Mouse (Mus musculus) large intestine, adult 2 months (tissue): Measurements from ENCODE around the gene Dpm3. TPM values are rescaled to one million over a fixed set of nuclear protein-coding genes. Genes with fewer than 3 reads are reported as not detected.

ENCODE experiments used
- DNase-seq: peaks from one replicate; pipeline ENCODE4 v3.0.0-alpha.2; 2012; ENCODE audit warnings: low read depth, low spot score
- WGBS: fragments of 180-500 bp; shearing (Covaris S2); methylation state at CpG from one replicate; pipeline ENCODE4 v1.1.7; 2018; 5-methylcytosine and 5-hydroxymethylcytosine counted together
- polyA plus RNA-seq: library from polyadenylated mRNA; depleted of rRNA; stranded (reverse); fragments of >200 nt; gene quantifications from 2 replicates; pipeline ENCODE4 v1.2.3, GENCODE M21; 2012

Dpm3 gene
- polyA plus RNA-seq, 1 experiment, result 356 TPM

DNA sequence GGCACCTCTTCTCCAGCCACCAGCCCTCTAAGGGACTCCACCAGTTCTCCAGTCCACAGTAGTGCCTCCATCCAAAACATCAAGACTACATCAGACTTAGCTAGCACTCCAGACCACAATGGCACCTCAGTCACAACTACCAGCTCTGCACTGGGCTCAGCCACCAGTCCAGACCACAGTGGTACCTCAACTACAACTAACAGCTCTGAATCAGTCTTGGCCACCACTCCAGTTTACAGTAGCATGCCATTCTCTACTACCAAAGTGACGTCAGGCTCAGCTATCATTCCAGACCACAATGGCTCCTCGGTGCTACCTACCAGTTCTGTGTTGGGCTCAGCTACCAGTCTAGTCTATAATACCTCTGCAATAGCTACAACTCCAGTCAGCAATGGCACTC is 28.6 kb upstream of the Dpm3 start:
- WGBS, result 85% methylated on average over 2 of the region's 2 CpGs
- DNase-seq, result no peak

- DNase-seq, result no peak
- 30% methylated on average over 7 of the region's 7 CpGs for WGBS
These were observed 27.8 kb upstream of the Dpm3 start for GRCm38 (mm10) chr3:89231345-89231744.

DNA sequence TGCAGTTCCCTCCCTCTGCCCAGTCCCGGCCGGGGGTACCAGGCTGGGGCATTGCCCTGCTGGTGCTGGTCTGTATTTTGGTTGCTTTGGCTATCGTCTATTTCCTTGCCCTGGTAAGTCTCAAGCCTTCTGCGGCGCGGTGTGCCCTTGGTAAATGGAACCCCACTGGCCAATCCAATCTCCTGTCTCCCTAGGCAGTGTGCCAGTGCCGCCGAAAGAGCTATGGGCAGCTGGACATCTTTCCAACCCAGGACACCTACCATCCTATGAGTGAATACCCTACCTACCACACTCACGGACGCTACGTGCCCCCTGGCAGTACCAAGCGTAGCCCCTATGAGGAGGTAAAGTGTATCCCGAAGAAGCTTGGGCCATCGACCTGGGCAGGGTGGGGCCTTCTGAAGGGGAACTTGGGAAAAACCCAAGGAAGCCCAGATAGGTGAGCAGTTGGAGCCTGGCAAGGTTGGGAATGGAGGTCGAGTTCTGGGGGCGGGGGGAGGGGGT is 27.3 kb upstream of the Dpm3 start:
- DNase-seq, result no peak
- 46% methylated on average over 16 of the region's 16 CpGs for WGBS

DNA sequence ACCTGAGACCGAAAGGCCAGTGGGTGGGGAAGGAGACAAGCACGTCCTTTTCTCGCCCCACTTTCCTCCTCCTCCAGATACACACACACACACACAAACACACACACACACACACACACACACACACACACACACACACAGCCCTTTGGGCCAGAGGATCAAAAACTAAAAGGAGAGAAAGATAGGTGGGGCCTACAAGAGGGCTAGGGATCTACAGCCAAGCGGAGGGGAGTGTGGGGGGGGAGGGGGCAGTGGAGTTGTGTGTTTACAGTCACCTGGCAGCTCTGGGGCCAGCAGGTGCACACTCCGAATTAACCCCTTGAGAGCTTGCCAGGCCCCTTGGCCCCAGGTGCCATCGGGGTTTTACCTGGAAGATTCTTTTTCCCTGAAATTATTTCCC is 26.5 kb upstream of the Dpm3 start:
- WGBS, result 36% methylated on average over 6 of the region's 6 CpGs
- DNase-seq, result no peak

DNA sequence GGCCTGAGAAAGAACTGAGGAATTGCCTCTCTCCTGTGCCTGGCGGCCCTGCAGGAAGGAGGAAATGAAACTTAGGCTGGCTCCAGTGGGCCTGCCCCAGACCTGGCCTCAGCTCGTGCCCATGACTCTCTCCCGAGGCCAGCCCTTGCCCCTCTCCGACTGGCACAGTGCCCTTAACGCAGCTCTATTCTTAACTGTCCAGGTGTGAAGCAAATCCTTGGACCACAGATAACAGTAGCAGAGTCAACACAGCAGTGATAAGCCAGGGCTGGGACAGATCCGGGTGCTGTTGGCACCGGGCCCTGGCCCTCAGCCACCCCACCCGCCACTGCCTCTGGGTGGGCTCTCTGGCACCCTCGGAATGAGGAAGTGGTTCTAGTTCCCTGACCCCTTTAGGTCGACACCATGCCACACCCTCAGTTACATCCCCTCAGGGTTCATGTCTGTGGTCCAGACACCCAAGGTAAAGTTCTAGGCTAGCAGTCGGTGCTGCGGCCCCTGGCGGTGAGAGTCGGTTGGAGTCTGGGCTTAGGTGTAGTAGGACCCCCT is 25.5 kb upstream of the Dpm3 start:
- WGBS, result 23% methylated on average over 14 of the region's 14 CpGs
- DNase-seq, result no peak

- 81% methylated on average over 10 of the region's 10 CpGs for WGBS
- DNase-seq, result no peak
These were observed 22.6 kb upstream of the Dpm3 start for GRCm38 (mm10) chr3:89236516-89236915.

DNA sequence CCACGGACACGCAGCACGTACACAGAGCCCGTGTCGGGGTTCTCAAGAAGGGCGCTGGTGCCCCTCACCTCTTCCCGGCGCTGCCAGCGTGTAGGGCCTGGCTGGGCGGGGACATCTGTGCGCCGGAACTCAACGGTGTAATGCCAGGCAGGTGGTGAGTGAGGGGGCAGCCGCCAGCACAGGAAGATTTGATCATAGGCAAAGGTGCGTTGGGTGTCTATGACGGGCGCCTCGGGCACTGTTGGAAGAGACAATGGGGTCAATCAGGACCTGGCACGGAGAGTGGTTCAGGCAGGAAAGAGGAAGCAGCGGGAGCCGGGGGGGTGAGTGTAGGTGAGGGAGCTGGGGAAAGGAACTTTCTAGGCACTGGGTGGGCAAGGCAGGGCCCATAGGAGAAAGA is 21.5 kb upstream of the Dpm3 start:
- 47% methylated on average over 21 of the region's 21 CpGs for WGBS
- DNase-seq, result no peak

GRCm38 (mm10) chr3:89238494-89238893 is 20.7 kb upstream of the Dpm3 start:
- 39% methylated on average over 12 of the region's 12 CpGs for WGBS
- no peak for DNase-seq

- WGBS, result 62% methylated on average over 9 of the region's 9 CpGs
- no peak for DNase-seq
These were observed 16.7 kb upstream of the Dpm3 start for GRCm38 (mm10) chr3:89242331-89242895.

DNA sequence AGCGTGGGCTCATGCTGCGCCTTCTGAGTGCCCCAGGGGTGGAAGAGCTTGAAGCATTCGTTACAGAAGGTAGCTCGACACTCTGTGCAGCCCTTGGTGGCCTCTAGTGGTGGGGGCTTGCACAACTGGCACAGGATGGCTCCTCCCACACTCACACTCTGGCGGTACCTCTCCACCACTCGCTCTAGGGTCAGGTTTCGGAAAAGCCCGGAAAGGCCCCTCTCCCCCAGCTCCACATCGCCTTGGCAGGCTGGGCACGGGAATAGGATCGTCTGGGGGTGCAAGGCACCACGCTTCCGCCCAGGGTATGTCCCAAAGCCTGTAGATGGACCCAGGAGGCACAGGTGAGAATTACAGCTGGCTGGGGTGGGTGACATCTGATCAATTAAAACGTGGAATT is 15.5 kb upstream of the Dpm3 start:
- WGBS, result 45% methylated on average over 14 of the region's 14 CpGs
- DNase-seq, result no peak

DNA sequence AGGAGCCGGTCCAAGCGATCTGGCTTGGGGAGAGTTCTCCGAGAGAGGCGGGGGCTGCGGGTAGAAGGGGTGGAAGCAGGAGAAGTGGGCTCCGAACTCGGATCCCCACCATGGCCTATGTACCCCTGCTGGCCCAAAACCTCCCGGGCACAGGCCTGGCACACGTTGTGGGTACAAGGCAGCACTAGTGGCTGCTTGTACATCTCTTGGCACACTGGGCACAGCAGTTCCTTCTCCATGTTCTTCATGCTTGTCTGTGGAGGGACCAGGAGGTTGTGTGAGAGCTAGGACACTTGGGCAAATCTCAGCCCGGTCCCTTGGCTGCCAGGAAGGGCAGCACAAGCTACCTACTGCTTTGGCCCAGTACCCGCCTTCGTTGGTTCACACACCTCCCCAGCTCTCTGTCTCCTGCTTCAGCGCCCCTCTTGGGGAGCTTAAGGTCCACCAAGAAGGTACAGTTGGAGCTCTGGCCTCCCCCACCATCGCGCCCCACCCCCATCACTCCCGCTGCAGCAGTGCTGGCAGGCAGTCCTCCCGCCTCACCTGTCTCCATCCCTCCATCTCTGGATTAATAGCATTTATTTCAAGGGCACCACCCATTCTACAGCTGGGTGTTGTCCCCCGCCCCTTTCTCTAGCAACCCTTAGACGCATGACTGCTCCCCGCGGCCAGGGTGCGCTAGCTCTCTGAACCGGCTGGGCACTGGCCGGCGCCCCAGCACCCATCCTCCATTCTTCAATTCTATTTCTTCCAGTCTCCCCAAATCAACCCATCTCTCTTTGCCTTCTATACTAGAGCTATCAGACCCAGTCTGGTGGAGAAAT is 14.8 kb upstream of the Dpm3 start:
- no peak for DNase-seq
- WGBS, result 37% methylated on average over 25 of the region's 25 CpGs

DNA sequence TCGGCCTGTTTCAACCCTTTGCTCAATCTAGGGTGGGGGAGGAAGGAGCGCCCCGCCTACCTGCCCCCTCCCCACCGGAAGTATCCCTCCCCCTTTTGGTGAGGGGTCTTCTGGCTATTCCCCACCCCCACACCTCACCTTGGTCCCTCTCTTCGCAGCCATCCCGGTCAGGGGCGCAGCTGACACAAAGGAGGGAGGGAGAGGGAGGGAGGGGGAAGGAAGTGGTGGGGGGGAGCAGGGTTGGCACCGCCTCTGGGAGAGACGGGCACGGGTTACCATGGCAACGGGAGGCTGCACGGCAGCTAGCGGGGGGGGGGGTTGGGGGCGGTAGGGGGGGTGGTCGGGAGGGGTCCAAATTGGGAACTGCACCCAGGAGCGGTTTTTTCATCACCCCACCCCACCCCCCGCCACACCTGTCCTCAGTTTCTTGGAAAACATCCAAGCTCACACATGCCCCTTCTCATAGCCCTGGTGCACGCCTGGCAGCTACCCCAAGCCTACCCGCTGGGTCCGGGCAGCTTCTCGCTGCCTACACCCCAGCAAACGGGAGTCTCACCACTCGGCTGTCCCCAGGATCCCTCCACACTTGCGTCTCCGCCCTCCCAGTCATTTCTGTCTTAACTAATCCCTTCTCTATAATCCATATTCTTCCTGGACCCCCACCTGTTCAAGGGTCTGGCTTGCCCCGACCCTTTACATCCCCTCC is 14.0 kb upstream of the Dpm3 start:
- 2% methylated on average over 25 of the region's 26 CpGs for WGBS
- DNase-seq, result no peak

DNA sequence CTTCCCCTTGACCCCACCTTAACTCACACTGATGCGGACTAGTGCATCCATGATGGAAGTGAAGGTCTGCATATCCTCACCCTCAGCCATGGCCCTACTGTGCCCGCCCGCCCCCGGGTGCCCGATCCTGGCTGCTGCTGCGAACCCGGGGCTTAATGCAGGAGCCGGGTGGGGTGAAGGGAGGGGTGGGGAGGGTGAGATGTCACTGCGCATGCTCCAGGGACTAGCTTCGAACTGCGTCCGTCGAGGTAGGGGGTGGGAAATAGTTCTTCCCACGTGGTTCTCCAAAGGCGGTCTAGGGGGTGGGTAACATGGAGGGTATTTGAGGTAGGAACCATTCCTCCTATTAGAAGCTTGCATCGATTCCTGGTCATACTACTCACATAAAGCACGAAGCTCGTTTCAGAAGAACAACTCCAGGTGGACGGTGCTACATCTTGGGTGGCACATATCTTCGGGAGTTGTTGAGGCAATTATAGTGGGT is 13.4 kb upstream of the Dpm3 start, which contains the start of gene Krtcap2:
Gene Krtcap2 (plus strand): TSS at position 279 of the 484 bp plus-strand sequence.
- no peak for DNase-seq
- WGBS, result 5% methylated on average over 20 of the region's 20 CpGs

- no peak for DNase-seq
- WGBS, result under 1% methylated on average over 42 of the region's 42 CpGs
These were observed 12.7 kb upstream of the Dpm3 start, which contains the start of gene Trim46 for GRCm38 (mm10) chr3:89246261-89247100. Gene Trim46, minus strand, starts transcription at chr3:89246309.

DNA sequence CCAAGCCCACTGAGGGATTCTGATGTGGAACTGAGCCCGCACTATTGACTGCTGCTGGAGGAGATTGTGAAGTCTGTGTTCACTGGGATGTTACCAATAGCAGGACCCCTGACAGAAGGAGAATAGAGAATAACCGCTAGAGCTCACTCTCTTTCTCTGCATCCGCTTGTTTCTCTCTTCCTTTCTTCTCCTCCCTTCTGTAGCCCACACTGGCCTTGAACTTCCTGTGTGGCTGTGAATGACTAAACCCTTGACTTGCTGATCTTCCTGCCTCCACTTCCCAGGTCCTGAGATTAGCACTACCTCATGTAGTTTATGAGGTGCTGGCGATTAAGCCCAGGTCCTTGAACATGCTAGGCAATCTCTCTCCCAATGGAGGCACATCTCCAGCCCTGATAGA is 11.7 kb upstream of the Dpm3 start:
- WGBS, result 81% methylated on average over 4 of the region's 4 CpGs

DNA sequence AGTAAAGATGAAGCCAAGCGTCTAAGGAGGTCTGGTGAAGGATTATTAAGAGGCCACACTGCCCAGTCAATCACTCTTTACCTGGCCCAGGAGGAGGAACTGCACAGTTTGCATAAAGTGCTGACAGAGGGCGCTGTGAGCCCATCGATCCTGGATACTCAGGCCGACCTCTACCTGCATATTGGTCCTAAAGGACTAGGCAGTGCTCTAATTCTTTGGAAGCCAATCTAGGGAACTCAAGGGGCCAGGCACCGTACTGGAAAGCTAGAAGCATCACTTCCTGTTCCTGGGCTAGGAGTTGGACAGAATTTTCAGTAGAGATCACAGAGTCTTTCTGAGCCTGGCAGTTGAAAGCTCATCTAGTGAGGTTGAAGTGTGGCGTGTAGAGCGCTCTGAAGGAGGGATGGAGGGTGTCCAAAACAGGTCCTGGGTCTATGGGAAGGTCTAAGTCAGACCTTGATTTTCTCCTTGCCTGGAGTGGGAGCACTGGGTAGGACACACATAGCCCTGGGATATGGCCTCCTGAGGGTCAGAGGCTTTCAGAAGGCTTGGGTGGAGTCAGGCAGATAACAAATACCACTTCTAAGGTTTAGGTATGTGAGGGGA is 8.6 kb upstream of the Dpm3 start:
- no peak for DNase-seq
- 24% methylated on average over 7 of the region's 7 CpGs for WGBS

More for the DNA sequence above, 11.7 kb upstream of the Dpm3 start:
- no peak for DNase-seq

DNA sequence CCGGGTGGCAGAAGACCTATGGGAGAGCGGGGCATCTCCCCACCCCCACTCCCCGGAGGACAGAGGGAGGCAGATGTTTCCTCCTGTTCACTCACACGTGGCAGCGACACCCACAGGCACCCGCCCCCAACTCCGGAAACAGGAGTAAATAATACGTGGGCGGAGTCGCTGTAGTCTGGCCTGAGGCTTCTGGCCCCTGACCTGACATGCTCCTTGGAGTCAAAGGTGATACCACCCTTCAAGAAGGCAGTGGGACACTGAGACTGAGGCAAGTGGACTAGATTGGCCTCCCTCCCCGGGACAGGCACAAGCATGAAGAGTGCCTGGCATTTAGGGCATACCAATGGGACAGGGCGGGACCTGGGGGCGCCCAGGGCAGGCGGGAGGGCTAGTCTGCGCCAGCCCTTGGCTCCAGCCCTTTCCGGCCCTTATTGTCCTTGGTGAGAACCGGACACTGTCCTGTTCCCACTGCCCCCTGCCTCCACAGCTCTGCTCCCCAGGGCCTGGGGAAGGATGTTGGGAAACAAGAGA is 7.7 kb upstream of the Dpm3 start:
- 8% methylated on average over 17 of the region's 17 CpGs for WGBS
- no peak for DNase-seq

DNA sequence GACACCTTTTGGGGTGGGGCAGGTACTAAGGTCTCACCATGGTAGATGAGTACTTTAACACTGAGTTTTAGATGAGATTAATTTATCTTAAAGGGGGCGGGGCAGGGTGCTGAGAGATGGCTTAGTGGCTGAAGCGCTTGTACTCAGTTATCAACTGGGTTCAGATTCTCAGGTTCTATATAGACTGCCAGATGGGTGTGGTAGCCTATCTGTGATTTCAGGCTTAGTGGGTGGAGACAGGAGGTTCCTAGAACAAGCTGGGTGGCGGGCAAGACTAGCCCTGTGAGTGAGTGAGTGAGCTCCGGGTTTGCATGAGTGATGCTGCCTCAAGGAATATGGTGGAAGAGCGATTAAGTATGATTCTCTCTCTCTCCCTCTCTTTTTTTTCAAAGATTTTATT is 4.2 kb upstream of the Dpm3 start:
- 63% methylated on average over 5 of the region's 5 CpGs for WGBS
- no peak for DNase-seq

- 80% methylated on average over 5 of the region's 5 CpGs for WGBS
- DNase-seq, result no peak
These were observed 3.0 kb upstream of the Dpm3 start for GRCm38 (mm10) chr3:89256177-89256576.
